Mouse (Mus musculus): ENCODE data around the gene Hdac8.

Gene Hdac8

GRCm38 (mm10) chrX:102341688-102342087, 163.5 kb downstream of the Hdac8 start:
- peak; percentile 5 for DNase-seq (ENCODE audit: low read depth, low spot score)

DNA sequence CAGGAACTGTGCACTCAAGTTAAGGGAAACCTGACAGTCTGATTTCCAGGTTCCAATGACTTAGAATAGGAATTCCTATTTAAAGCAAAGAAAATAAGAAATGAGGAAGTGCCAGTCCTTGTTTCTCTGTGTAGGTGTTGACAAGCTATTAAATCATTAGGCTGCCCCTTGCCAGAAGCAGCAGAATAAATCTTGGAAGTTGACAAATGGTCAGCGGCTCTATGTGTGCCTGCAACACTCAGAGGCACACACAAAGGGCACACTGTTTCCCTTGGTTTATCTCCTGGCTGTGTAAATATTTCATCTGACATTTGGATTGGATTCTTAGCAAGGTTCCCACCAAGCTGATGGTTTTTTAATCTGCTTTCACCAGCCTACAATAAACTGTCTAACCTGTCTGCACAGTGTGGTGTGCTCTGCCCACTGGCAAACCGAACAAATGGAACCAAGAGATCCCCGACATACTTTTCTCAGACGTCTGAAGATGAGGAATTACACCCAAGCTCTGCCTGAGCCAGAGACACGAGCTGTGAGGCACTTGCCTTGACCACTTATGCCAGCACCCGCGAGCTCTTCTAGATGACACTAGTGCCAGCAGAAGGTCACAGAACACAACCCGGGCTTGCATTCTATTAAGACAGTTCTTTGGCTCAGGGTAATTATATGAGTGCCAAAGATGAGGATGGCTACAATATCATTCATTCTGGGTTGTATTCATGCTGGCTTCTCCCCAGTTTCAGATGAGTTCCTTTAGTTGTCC, 165.6 kb downstream of the Hdac8 start:
- DNase-seq (ENCODE audit: low read depth, low spot score), result peak; percentile 53

DNA sequence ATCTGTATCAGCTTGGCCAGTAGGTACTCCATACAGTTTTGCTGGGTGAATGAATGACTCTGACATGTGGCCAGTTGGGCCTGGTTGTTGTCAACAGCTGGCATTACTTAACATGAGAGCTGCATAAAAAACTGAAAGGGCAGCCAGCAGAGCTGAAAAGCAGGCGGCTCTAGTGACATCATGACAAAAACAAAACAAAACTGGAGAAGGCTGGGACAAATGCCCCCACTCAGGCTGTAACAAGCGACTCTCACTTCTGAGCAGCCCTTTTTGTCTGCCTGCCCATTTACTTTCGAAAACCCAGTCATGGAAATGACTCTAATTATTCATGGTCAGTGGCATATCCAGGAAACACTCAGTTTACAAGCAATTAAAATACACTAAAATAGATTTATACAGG, 185.5 kb downstream of the Hdac8 start:
- DNase-seq (ENCODE audit: low read depth, low spot score), result no peak

GRCm38 (mm10) chrX:102319252-102319651, 185.9 kb downstream of the Hdac8 start:
- DNase-seq (ENCODE audit: low read depth, low spot score), result no peak

DNA sequence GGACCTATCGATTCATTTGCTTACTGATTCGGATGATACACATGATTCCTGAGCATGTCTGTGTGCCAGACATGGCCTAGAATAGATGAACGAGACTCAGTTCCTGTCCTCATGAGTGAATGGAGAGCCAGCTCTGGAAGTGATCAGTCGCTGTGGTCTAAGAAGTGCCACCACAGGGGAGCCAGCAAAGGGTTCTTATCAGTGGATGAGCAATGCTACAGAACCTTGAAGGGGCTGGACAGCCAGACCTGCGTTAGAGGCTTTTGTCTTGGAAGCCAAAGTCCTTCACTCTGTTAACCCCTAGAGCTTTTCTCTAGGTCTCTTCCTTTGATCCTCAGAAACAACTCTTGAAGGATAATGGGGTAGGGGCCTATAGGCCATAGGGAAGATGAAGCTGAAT, 186.4 kb downstream of the Hdac8 start:
- DNase-seq (ENCODE audit: low read depth, low spot score), result no peak

DNA sequence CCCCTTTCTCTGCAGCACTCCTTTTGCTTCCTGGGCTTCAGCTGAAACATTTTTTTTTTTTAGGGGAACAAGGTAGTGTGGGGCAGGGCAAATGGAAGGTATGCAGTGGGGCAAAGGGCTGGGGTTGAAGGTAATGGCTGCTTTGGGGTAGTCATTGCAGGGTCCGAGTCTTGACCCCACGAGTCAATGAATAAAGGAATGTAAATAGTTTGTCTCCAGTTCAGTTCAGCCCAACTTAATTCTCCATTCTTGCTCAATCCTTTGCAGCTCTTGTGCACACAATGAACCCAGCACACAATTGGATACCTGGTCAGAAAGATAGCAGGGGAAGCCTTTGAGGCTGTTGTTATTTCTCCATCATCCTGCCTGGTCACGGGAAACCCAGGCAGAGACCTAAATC, 194.0 kb downstream of the Hdac8 start:
- no peak for DNase-seq (ENCODE audit: low read depth, low spot score)

- DNase-seq (ENCODE audit: low read depth, low spot score), result no peak
Observed at GRCm38 (mm10) chrX:102307511-102307910, 197.6 kb downstream of the Hdac8 start.

DNA sequence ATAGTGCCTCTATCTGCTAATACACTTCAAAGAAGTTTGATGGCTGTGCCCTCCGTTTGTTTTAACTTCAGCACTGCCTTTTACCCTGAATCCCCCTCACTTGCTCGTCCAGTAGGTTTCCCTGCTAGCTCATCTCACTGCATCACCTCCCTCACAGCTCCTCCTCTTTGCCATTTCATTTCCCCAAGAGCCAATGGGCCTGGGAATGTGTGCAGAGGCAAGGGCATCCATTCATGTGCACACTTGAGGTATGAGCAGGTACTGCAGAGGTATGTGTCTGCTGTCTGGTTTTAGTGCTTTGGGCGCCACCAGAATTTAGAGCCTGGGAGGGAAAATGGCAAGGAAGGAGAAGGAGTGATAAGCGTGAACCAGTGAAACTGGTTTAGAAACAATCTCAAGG, 199.4 kb downstream of the Hdac8 start:
- no peak for DNase-seq (ENCODE audit: low read depth, low spot score)

- DNase-seq (ENCODE audit: low read depth, low spot score), result no peak
Observed at GRCm38 (mm10) chrX:102304914-102305313, 200.2 kb downstream of the Hdac8 start.

- DNase-seq (ENCODE audit: low read depth, low spot score), result no peak
Observed at GRCm38 (mm10) chrX:102302476-102302875, 202.7 kb downstream of the Hdac8 start.

- peak; percentile 24 for DNase-seq (ENCODE audit: low read depth, low spot score)
Observed at GRCm38 (mm10) chrX:102284889-102285288, 220.3 kb downstream of the Hdac8 start.

DNA sequence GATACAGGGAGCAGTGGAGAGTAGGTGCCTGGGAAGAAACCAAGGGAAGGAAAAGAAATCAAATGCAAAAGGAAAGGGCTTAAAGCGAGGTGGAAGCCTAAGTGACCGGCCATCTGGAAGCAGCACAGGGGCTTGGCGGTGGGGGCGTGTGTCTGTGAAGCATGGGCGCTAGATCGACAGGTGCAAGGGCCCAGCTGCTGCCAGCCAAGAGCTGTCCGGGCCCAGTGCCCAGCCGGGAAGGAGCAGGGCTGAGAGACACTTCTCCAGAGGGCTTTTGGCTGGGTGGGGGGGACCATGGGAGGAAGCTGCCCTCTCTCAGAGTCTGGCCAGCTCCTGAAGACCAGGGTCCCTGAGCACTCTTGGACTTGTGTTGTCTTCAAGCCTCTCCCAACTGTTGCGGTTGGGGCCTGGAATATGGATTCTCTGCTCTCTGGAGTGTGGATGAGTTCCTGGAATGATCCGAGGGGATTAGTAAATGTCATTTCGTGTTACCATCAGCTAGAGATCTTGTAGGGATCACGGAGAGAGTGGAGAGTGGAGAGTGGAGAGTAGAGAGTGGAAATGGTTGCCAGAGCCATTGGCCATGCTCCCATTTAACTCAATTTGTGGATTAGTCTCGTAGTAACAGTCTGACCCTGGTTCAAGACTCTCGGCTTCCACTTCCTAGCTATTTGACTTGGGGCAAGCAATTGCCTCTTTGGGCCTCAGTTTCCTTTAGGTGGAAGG, 242.4 kb downstream of the Hdac8 start:
- DNase-seq (ENCODE audit: low read depth, low spot score), result no peak

DNA sequence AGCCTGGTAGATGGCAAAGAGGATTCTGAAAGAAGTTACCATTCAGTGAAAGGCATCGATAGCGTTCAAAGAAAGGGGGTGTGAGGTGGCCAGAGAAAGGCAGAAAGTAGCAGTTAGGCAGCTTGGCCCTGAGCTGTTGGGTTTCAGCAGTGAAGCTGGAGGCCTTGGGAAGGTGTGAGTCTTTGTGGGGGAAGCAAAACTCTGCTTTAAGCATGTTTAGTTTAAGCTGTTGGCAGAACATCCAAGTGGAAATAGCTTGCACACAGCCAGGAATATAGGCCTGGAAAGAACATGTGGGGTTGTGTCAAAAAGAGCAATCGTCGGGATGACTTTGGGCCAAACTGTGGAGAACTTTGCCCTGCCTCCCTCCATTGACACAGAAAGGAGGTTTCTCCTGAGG, 245.4 kb downstream of the Hdac8 start:
- no peak for DNase-seq (ENCODE audit: low read depth, low spot score)

- DNase-seq (ENCODE audit: low read depth, low spot score), result peak; percentile 19
Observed at GRCm38 (mm10) chrX:102253892-102254291, 251.3 kb downstream of the Hdac8 start.

- peak; percentile 81 for DNase-seq (ENCODE audit: low read depth, low spot score)
Observed at GRCm38 (mm10) chrX:102251937-102252860, 253.0 kb downstream of the Hdac8 start, which contains the start of gene Cited1. Gene Cited1, minus strand, starts transcription at chrX:102252181.

DNA sequence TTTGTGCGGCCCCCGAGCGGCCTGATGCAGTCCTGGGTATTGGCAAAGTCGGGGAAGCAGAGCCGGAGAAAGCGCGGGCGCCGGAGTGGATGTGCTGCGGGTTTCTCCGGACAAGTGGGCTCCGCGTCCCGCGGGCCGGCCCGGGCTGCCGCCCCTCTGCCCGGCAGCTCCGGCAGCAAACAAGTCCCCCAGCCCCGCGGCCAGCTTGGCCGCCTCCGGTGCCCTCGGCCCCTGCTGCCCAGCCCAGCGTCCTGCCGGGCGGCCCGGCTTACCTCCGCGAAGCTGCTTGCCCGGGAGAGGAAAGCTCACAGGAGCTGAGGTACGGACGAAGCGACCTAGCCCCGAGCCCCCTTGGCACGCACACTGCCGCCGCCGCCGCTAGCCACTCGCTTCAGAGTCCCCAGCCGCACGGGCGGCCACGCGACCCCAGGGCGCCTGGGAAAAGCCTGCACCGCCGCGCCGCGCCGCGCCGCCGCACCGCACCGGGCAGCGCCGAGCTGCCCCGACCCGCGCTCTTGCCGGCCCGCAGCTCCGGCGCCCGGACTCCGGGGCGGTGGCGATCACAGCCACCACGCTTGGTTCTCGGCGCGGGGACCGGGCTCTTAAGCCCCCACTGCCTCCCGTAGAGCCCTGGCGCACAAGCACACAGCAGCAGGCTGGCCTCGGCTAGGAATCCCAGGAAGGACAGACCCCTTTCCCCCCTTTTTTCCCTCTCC, 253.8 kb downstream of the Hdac8 start:
- peak; percentile 8 for DNase-seq (ENCODE audit: low read depth, low spot score)

DNA sequence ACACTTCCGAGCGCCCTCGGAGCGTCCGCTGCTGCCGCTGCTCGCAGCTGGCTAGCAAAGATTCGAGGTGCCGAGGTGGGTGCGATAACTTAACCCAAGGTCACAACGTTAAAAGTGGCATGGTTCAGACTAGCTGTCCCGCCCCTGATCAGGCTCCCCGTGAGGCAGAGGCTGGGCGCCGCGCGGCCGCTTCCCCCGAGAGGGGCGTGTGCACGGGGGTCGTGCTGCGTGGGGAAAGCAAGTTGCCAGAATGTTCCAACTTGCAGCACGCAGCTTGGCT, 254.3 kb downstream of the Hdac8 start:
- DNase-seq (ENCODE audit: low read depth, low spot score), result no peak

GRCm38 (mm10) chrX:102250150-102250890, 254.8 kb downstream of the Hdac8 start:
- DNase-seq (ENCODE audit: low read depth, low spot score), result peak; percentile 20

- DNase-seq (ENCODE audit: low read depth, low spot score), result no peak
Observed at GRCm38 (mm10) chrX:102244334-102244733, 260.8 kb downstream of the Hdac8 start.
